Mouse (Mus musculus) ES-E14 (cell line): ENCODE measurements around the gene Gal3st1. TPM values are rescaled to one million over a fixed set of nuclear protein-coding genes. Genes with fewer than 3 reads are reported as not detected.

ENCODE experiments used
- DNase-seq: peaks from one replicate; pipeline ENCODE4 v3.0.0-alpha.2; 2013; ENCODE audit warnings: low read depth, low spot score
- H3K27ac ChIP-seq: 2 replicates; pipeline ENCODE4 v1.5.1; 2012; ENCODE audit warnings: low read depth, mild to moderate bottlenecking, low read length, moderate library complexity, mixed read lengths; ENCODE audit not compliant: poor library complexity, insufficient read depth, severe bottlenecking
- H3K36me3 ChIP-seq: 2 replicates; pipeline ENCODE4 v1.6.1; 2012; ENCODE audit warnings: mild to moderate bottlenecking, low read length, moderate library complexity, mixed read lengths; ENCODE audit not compliant: control insufficient read depth, poor library complexity, insufficient read depth, severe bottlenecking
- H3K4me1 ChIP-seq, 2 experiments: fragments of 150-350 bp in 1 of 2; sonication (generic) in 1 of 2; 2 replicates each; pipeline ENCODE4 v1.6.1; 2012; ENCODE audit warnings: low read length in 2 of 2, mild to moderate bottlenecking in 1 of 2, mixed read lengths in 1 of 2; ENCODE audit not compliant: control insufficient read depth in 2 of 2, insufficient read depth in 2 of 2, poor library complexity in 1 of 2
- H3K4me3 ChIP-seq, 2 experiments: fragments of 150-350 bp in 1 of 2; sonication (generic) in 1 of 2; 2 replicates each; pipeline ENCODE4 v1.5.1; 2012; ENCODE audit warnings: low read length in 2 of 2, low read depth in 1 of 2, mild to moderate bottlenecking in 1 of 2, mixed read lengths in 1 of 2; ENCODE audit not compliant: insufficient read depth in 1 of 2, poor library complexity in 1 of 2, severe bottlenecking in 1 of 2
- H3K9ac ChIP-seq: 2 replicates; pipeline ENCODE4 v1.6.1; 2012; ENCODE audit warnings: low read depth, mild to moderate bottlenecking, low read length, mixed read lengths; ENCODE audit not compliant: poor library complexity, insufficient read depth, severe bottlenecking
- H3K9me3 ChIP-seq: fragments of 150-350 bp; sonication (generic); 2 replicates; pipeline ENCODE4 v1.6.1; 2012; ENCODE audit warnings: low read depth, mild to moderate bottlenecking, low read length; ENCODE audit not compliant: control insufficient read depth, insufficient read depth
- CHD2 ChIP-seq: IDR thresholded peaks from 2 replicates; pipeline ENCODE4 v1.6.1; 2014; ENCODE audit warnings: mild to moderate bottlenecking, low read depth, low read length, inconsistent platforms
- HCFC1 ChIP-seq: IDR thresholded peaks from 2 replicates; pipeline ENCODE4 v1.6.1; 2012; ENCODE audit warnings: low read length, inconsistent platforms, borderline replicate concordance; ENCODE audit not compliant: insufficient read depth
- MAFK ChIP-seq: IDR thresholded peaks from 2 replicates; pipeline ENCODE4 v1.6.1; 2014; ENCODE audit warnings: mild to moderate bottlenecking, low read depth, low read length, inconsistent platforms; ENCODE audit not compliant: insufficient read depth
- ZC3H11A ChIP-seq: IDR thresholded peaks from 2 replicates; pipeline ENCODE4 v1.6.1; 2012; ENCODE audit warnings: low read depth, mild to moderate bottlenecking, inconsistent platforms, low read length, borderline replicate concordance
- ZNF384 ChIP-seq: IDR thresholded peaks from 2 replicates; pipeline ENCODE4 v1.6.1; 2012; ENCODE audit warnings: low read depth, low read length, inconsistent platforms
- in situ Hi-C, 2 experiments: fragments of 600-800 bp; cut with MboI; formaldehyde crosslinking; loops; one replicate each; pipeline ENCODE4 v1.15.1; 2025; ENCODE audit warnings: low sequenced_read_pairs in 2 of 2, inconsistent platforms in 1 of 2; ENCODE audit not compliant: unreplicated experiment in 2 of 2
- total RNA-seq: library from RNA; depleted of rRNA; stranded (reverse); fragments of 300-350 nt; gene quantifications from 2 replicates; pipeline ENCODE4 v1.2.3, GENCODE M21; 2012

Gal3st1 gene
- total RNA-seq, 1 experiment, result 4.9 TPM

GRCm38 (mm10) chr11:4035916-4036315 is 52.5 kb downstream of the Gal3st1 start:
- H3K4me3 ChIP-seq, result no peak overlapping the region
- in situ Hi-C loops, result no loop called here
- DNase-seq, result no peak
- TF ChIP-seq ZNF384, result no peak
- no peak for TF ChIP-seq ZC3H11A
- no peaks in the 10 kb centered on the region; the same call in 1 of the 2 replicates for H3K36me3 ChIP-seq
- peaks cover 5 to 15% of the 10 kb centered on the region in 2 experiments; a peak in 2 of 4 replicates for H3K4me1 ChIP-seq
- H3K9ac ChIP-seq, result no peak overlapping the region
- H3K27ac ChIP-seq, result no peak overlapping the region
- H3K9me3 ChIP-seq, result no peaks in the 10 kb centered on the region

GRCm38 (mm10) chr11:4036365-4037084 is 53.1 kb downstream of the Gal3st1 start:
- in situ Hi-C loops, result no loop called here
- no peak for TF ChIP-seq MAFK
- TF ChIP-seq HCFC1, result no peak
- no peak for TF ChIP-seq ZNF384
- no peak for TF ChIP-seq CHD2
- TF ChIP-seq ZC3H11A, result no peak
- Histone ChIP-seq H3K36me3 (no peaks in the 10 kb centered on the region; the same call in 1 of the 2 replicates), H3K4me3 (no peak overlapping the region), H3K9ac (no peak overlapping the region), H3K4me1 (peaks cover 5 to 10% of the 10 kb centered on the region in 2 experiments; a peak in 2 of 4 replicates), H3K9me3 (no peaks in the 10 kb centered on the region), H3K27ac (no peak overlapping the region)
- DNase-seq, result no peak

- H3K4me1 ChIP-seq, result peaks cover 3 to 6% of the 10 kb centered on the region in 2 experiments; a peak in 2 of 4 replicates
- H3K9me3 ChIP-seq, result no peaks in the 10 kb centered on the region
- no peak overlapping the region for H3K4me3 ChIP-seq
- H3K36me3 ChIP-seq, result no peaks in the 10 kb centered on the region; the same call in 1 of the 2 replicates
- no peak overlapping the region for H3K9ac ChIP-seq
- in situ Hi-C loops, result no loop called here
- TF ChIP-seq ZC3H11A (no peak), HCFC1 (no peak)
- H3K27ac ChIP-seq, result no peak overlapping the region
- DNase-seq, result no peak
Measured at GRCm38 (mm10) chr11:4039951-4040350, 56.5 kb downstream of the Gal3st1 start.

- no peaks in the 10 kb centered on the region for H3K4me1 ChIP-seq
- H3K9me3 ChIP-seq, result no peaks in the 10 kb centered on the region
- DNase-seq, result no peak
- in situ Hi-C loops, result no loop called here
- TF ChIP-seq ZC3H11A (no peak), MAFK (no peak)
- H3K36me3 ChIP-seq, result no peaks in the 10 kb centered on the region; the same call in 1 of the 2 replicates
- H3K27ac ChIP-seq, result no peak overlapping the region
- no peak overlapping the region for H3K4me3 ChIP-seq
- H3K9ac ChIP-seq, result no peak overlapping the region
Measured at GRCm38 (mm10) chr11:4041123-4041625, 57.7 kb downstream of the Gal3st1 start.

- H3K4me3 ChIP-seq, result no peak overlapping the region
- no peaks in the 10 kb centered on the region for H3K9me3 ChIP-seq
- TF ChIP-seq MAFK (no peak), ZC3H11A (no peak), HCFC1 (no peak), ZNF384 (no peak)
- H3K4me1 ChIP-seq, result no peaks in the 10 kb centered on the region
- H3K36me3 ChIP-seq, result no peaks in the 10 kb centered on the region
- no peak overlapping the region for H3K27ac ChIP-seq
- in situ Hi-C loops, result no loop called here
- no peak overlapping the region for H3K9ac ChIP-seq
- no peak for DNase-seq
Measured at GRCm38 (mm10) chr11:4043081-4043480, 59.6 kb downstream of the Gal3st1 start.
